Mouse (Mus musculus): Measurements from ENCODE around the gene Aip. TPM values are rescaled to one million over a fixed set of nuclear protein-coding genes. Genes with fewer than 3 reads are reported as not detected.
"Not testable (repeated sequence)": the region's sequence is repeated elsewhere in the genome, so short reads cannot be mapped to it uniquely, and the experiment has no call there.

Gene Aip
- polyA plus RNA-seq, 1 experiment from 2014 or later, result 169 TPM

GRCm38 (mm10) chr19:4147782-4148490 lies 22.3 kb upstream of the Aip start:
- Histone ChIP-seq H3K36me3 (ENCODE audit: inconsistent target) (peaks cover 31% of the 10 kb centered on the region), H3K79me2 (ENCODE audit: inconsistent target) (peaks cover 26% of the 10 kb centered on the region), H3K27ac (peak overlapping the region; percentile 52), H3K4me3 (ENCODE audit: inconsistent target) (no peak overlapping the region; the same call in 1 of the 2 replicates)
- WGBS (ENCODE audit: missing documents), result 43% methylated on average over 9 of the region's 9 CpGs

- 50% methylated on average over 3 of the region's 3 CpGs for WGBS (ENCODE audit: missing documents)
- peaks cover 22% of the 10 kb centered on the region for H3K36me3 ChIP-seq (ENCODE audit: inconsistent target)
- H3K27ac ChIP-seq, result peak overlapping the region; percentile 52
- no peak overlapping the region for H3K4me3 ChIP-seq (ENCODE audit: inconsistent target)
- peaks cover 26% of the 10 kb centered on the region for H3K79me2 ChIP-seq (ENCODE audit: inconsistent target)
Observed at GRCm38 (mm10) chr19:4147022-4147405, 21.4 kb upstream of the Aip start.

- H3K79me2 ChIP-seq (ENCODE audit: inconsistent target), result peaks cover 26% of the 10 kb centered on the region
- peaks cover 19% of the 10 kb centered on the region for H3K36me3 ChIP-seq (ENCODE audit: inconsistent target)
- peak overlapping the region; percentile 52 for H3K27ac ChIP-seq
- 85% methylated on average over 11 of the region's 12 CpGs for WGBS (ENCODE audit: missing documents)
- H3K4me3 ChIP-seq (ENCODE audit: inconsistent target), result no peak overlapping the region
Observed at GRCm38 (mm10) chr19:4146366-4147021, 20.8 kb upstream of the Aip start.

GRCm38 (mm10) chr19:4145936-4146335 lies 20.3 kb upstream of the Aip start:
- no peak overlapping the region for H3K27ac ChIP-seq

GRCm38 (mm10) chr19:4144550-4145498 lies 19.2 kb upstream of the Aip start:
- H3K36me3 ChIP-seq (ENCODE audit: inconsistent target), result peaks cover 2% of the 10 kb centered on the region; the same call in 1 of the 2 replicates
- 69% methylated on average over 15 of the region's 16 CpGs for WGBS (ENCODE audit: missing documents)
- H3K4me3 ChIP-seq (ENCODE audit: inconsistent target), result no peak overlapping the region
- H3K27ac ChIP-seq, result no peak overlapping the region
- H3K79me2 ChIP-seq (ENCODE audit: inconsistent target), result peaks cover 13% of the 10 kb centered on the region

More at GRCm38 (mm10) chr19:4145936-4146335, 20.3 kb upstream of the Aip start:
- WGBS (ENCODE audit: missing documents), result 97% methylated on average over 5 of the region's 5 CpGs
- Histone ChIP-seq H3K4me3 (ENCODE audit: inconsistent target) (no peak overlapping the region), H3K36me3 (ENCODE audit: inconsistent target) (peaks cover 13% of the 10 kb centered on the region), H3K79me2 (ENCODE audit: inconsistent target) (peaks cover 24% of the 10 kb centered on the region)

GRCm38 (mm10) chr19:4143759-4144268 lies 18.2 kb upstream of the Aip start, which contains the start of gene Cabp4:
Cabp4 (minus strand) TSS chr19:4144033.
- Histone ChIP-seq H3K27ac (no peak within 1 kb of the TSS), H3K4me3 (ENCODE audit: inconsistent target) (no peak within 1 kb of the TSS), H3K36me3 (ENCODE audit: inconsistent target) (no peaks in the 10 kb centered on the region), H3K79me2 (ENCODE audit: inconsistent target) (peaks cover 3% of the 10 kb centered on the region)
- 61% methylated on average over 7 of the region's 7 CpGs for whole genome bisulfite sequencing (ENCODE audit: missing documents)

DNA sequence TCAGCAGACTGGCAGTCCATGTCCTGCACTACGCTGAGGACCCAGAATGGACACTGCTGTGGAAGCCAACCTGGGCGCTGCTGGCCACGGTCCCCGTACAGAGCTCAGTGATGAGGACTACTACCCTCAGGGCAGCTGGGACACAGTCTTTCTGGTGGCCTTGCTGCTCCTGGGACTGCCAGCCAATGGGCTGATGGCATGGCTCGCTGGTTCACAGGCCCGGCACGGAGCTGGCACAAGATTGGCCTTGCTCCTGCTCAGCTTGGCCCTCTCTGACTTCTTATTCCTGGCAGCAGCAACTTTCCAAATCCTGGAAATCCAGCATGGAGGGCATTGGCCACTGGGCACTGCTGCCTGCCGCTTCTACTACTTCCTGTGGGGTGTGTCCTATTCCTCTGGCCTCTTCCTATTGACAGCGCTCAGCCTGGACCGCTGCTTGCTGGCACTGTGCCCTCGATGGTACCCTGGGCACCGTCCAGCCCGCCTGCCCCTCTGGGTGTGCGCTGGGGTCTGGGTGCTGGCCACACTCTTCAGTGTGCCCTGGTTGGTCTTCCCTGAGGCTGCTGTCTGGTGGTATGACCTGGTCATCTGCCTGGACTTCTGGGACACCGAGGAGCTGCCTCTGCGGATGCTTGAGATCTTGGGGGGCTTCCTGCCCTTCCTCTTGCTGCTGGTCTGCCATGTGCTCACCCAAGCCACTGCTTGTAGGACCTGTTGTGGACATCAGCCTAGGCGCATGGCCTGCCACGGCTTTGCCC lies 16.9 kb upstream of the Aip start:
- H3K27ac ChIP-seq, result no peak overlapping the region
- 95% methylated on average over 18 of the region's 18 CpGs for WGBS (ENCODE audit: missing documents)
- H3K79me2 ChIP-seq (ENCODE audit: inconsistent target), result no peaks in the 10 kb centered on the region
- H3K36me3 ChIP-seq (ENCODE audit: inconsistent target), result no peaks in the 10 kb centered on the region
- no peak overlapping the region for H3K4me3 ChIP-seq (ENCODE audit: inconsistent target)

DNA sequence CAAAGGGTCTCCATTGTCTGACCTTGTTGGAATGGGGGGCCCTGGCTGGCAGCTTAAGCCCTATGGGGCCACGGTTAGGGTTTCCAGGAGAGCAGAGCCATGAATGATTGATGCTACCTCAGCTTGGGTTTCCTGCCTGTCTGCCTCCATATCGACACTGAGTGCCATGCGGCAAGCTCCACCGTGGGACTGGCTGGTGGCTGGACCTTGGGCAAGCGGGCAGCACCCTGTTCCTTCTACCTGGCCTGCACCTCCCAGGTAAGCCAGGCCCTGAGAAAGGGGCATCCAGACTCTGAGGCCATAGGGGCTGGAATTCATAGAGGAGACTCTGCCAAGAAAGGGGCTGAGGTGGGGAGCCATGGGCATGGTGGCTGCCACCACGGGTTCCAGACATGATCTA lies 14.5 kb upstream of the Aip start:
- no peaks in the 10 kb centered on the region for H3K36me3 ChIP-seq (ENCODE audit: inconsistent target)
- whole genome bisulfite sequencing (ENCODE audit: missing documents), result 92% methylated on average over 6 of the region's 6 CpGs
- no peak overlapping the region for H3K4me3 ChIP-seq (ENCODE audit: inconsistent target)
- H3K27ac ChIP-seq, result no peak overlapping the region
- H3K79me2 ChIP-seq (ENCODE audit: inconsistent target), result no peaks in the 10 kb centered on the region

DNA sequence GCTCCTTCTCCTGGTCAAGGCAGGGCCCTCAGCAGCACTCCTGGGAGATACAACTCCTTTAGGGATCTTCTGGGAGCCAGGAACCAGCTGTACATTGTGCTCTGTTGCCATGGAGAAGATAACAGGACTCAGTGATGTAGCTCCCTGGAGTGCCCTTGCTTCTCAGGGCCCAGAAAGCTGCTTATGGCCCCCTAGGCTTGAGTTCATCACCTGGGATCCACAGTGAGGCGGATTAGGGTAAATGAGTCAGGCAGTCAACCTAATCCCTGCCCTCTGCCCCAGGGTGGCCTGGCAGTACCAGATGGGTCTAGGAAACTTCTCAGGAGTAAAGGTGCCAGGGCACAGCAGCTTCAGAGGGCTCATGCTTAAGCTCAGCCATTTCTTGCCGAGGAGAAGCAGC lies 13.8 kb upstream of the Aip start, which contains the start of gene Gpr152:
Gene Gpr152, plus strand, starts transcription at position 342 of the 400 bp plus-strand sequence.
- no peaks in the 10 kb centered on the region for H3K36me3 ChIP-seq (ENCODE audit: inconsistent target)
- no peak within 1 kb of the TSS for H3K4me3 ChIP-seq (ENCODE audit: inconsistent target)
- WGBS (ENCODE audit: missing documents), result 96% methylated on average over 2 of the region's 2 CpGs
- no peaks in the 10 kb centered on the region for H3K79me2 ChIP-seq (ENCODE audit: inconsistent target)
- no peak within 1 kb of the TSS for H3K27ac ChIP-seq

DNA sequence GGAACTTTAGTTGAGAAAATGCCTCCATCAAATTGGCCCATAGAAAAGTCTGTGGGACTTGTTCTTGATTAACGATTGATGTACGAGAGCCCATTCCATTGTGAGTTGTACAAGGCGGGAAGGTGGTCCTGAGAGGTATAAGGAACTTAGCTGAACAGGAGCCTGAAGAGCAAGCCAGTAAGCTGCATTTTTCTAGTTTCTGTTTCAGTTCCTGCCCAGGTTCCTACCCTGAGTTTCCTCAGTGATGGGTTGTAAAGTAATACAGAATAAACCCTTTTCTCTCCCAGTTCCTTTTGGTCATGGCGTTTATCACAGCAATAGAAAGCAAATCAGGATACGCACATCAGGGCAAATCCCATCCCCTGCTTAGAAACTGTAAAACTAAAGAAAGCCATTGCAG lies 12.3 kb upstream of the Aip start:
- Histone ChIP-seq H3K4me3 (ENCODE audit: inconsistent target) (no peak overlapping the region), H3K36me3 (ENCODE audit: inconsistent target) (no peaks in the 10 kb centered on the region), H3K27ac (no peak overlapping the region), H3K79me2 (ENCODE audit: inconsistent target) (no peaks in the 10 kb centered on the region)
- 34% methylated on average over 5 of the region's 5 CpGs for WGBS (ENCODE audit: missing documents)

- Histone ChIP-seq H3K79me2 (ENCODE audit: inconsistent target) (no peaks in the 10 kb centered on the region), H3K27ac (no peak overlapping the region), H3K4me3 (ENCODE audit: inconsistent target) (no peak overlapping the region), H3K36me3 (ENCODE audit: inconsistent target) (peaks cover 13% of the 10 kb centered on the region)
- 96% methylated on average over 5 of the region's 5 CpGs for whole genome bisulfite sequencing (ENCODE audit: missing documents)
Observed at GRCm38 (mm10) chr19:4136463-4136862, 10.8 kb upstream of the Aip start.

GRCm38 (mm10) chr19:4135963-4136345 lies 10.3 kb upstream of the Aip start:
- WGBS (ENCODE audit: missing documents), result 46% methylated on average over 7 of the region's 8 CpGs
- peaks cover 18% of the 10 kb centered on the region for H3K36me3 ChIP-seq (ENCODE audit: inconsistent target)
- H3K4me3 ChIP-seq (ENCODE audit: inconsistent target); H3K79me2 ChIP-seq (ENCODE audit: inconsistent target); H3K27ac ChIP-seq: not testable (repeated sequence)

- peaks cover 19% of the 10 kb centered on the region for H3K36me3 ChIP-seq (ENCODE audit: inconsistent target)
- H3K27ac ChIP-seq; H3K79me2 ChIP-seq (ENCODE audit: inconsistent target); H3K4me3 ChIP-seq (ENCODE audit: inconsistent target): not testable (repeated sequence)
- WGBS (ENCODE audit: missing documents), result 96% methylated on average over 5 of the region's 6 CpGs
Observed at GRCm38 (mm10) chr19:4135229-4135962, 9.7 kb upstream of the Aip start.
